In the genomic region with DNA sequence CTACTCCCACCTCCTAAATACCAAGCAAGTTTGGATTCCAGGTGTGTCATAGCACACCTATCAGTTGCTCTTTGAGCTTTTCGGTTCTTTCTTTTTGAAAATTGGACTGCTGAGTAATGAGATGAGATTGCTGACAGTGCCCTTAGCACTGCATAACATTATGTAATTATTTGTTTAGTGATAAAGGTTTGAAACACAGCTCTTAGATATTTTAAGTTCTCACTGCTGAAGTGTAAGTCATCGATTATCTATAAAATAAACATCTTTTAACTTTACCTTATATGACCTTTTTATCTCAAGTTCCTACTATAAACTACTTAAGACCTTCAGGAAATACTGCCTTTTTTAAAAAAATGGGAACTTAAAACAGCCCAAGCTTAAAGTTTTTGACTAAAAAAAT, we compare ENCODE assay signal across 35 mouse cellular contexts.
"Had no signal": no experiment of that assay in that cellular context is flagged by ENCODE, and none has a peak within 500 bp of the region (broad histone marks: within the 10 kb centered on the region; RNA-seq: fewer than 3 reads in every experiment).

No protein-coding gene starts in this region.

- H3K4me1 ChIP-seq: heart, embryonic 10.5 days; heart, embryonic 12.5 days; heart, embryonic 13.5 days; heart, embryonic 15.5 days; hindbrain, embryonic 10.5 days; hindbrain, embryonic 12.5 days; hindbrain, embryonic 13.5 days; hindbrain, embryonic 15.5 days; intestine, embryonic 15.5 days; kidney, embryonic 15.5 days had no signal

- H3K9me3 ChIP-seq: heart, embryonic 10.5 days; heart, embryonic 12.5 days; heart, embryonic 13.5 days; heart, embryonic 15.5 days; hindbrain, embryonic 10.5 days; hindbrain, embryonic 12.5 days; hindbrain, embryonic 13.5 days; hindbrain, embryonic 15.5 days; intestine, embryonic 15.5 days; kidney, embryonic 15.5 days had no signal

- H3K27ac ChIP-seq: heart, embryonic 10.5 days; heart, embryonic 13.5 days; heart, embryonic 15.5 days; hindbrain, embryonic 10.5 days; hindbrain, embryonic 12.5 days; hindbrain, embryonic 13.5 days; hindbrain, embryonic 14.5 days; hindbrain, embryonic 15.5 days; hindbrain, postnatal 0 days; intestine, embryonic 15.5 days; kidney, embryonic 15.5 days; kidney, postnatal 0 days; layer of hippocampus, adult 2 months had no signal

- ATAC-seq: hindbrain, embryonic 16.5 days; hindbrain, postnatal 0 days; inflammation-experienced regulatory T-cells, adult 6 months; intestine, embryonic 15.5 days; intestine, embryonic 16.5 days; intestine, postnatal 0 days had no signal

- DNase-seq: heart, postnatal 10 days; heart, postnatal 14 days; heart, postnatal 36 days; heart, postnatal 4 days; kidney, adult 11 months; kidney, adult 18-20 months; kidney, adult 2 months; kidney, adult 8-10 months; kidney, adult 9 months; kidney, postnatal 10 days; kidney, postnatal 14 days; kidney, postnatal 25 days; kidney, postnatal 36 days; kidney, postnatal 4 days; layer of hippocampus, adult 9-11 months; layer of hippocampus, postnatal 36 days had no signal

- H3K4me3 ChIP-seq: heart, embryonic 10.5 days; heart, embryonic 12.5 days; heart, embryonic 13.5 days; heart, embryonic 15.5 days; hindbrain, embryonic 10.5 days; hindbrain, embryonic 12.5 days; hindbrain, embryonic 13.5 days; hindbrain, embryonic 15.5 days; intestine, embryonic 15.5 days; kidney, embryonic 15.5 days; layer of hippocampus, adult 2 months had no signal

- H3K4me2 ChIP-seq: heart, embryonic 11.5 days; heart, embryonic 12.5 days; heart, embryonic 13.5 days; heart, embryonic 15.5 days; hindbrain, embryonic 12.5 days; hindbrain, embryonic 13.5 days; hindbrain, embryonic 14.5 days; hindbrain, embryonic 15.5 days; intestine, embryonic 15.5 days; kidney, embryonic 15.5 days had no signal

- H3K27me3 ChIP-seq: heart, embryonic 12.5 days; heart, embryonic 13.5 days; heart, embryonic 15.5 days; hindbrain, embryonic 12.5 days; hindbrain, embryonic 13.5 days; hindbrain, embryonic 15.5 days; intestine, embryonic 15.5 days; kidney, embryonic 15.5 days had no signal

- H3K9ac ChIP-seq: heart, embryonic 12.5 days; heart, embryonic 13.5 days; heart, embryonic 15.5 days; hindbrain, embryonic 12.5 days; hindbrain, embryonic 13.5 days; hindbrain, embryonic 14.5 days; hindbrain, embryonic 15.5 days; intestine, embryonic 15.5 days; kidney, embryonic 15.5 days had no signal
